Mouse (Mus musculus): ENCODE results near the gene Nub1.

- no peak for TF ChIP-seq CTCF (IDR thresholded peaks at IDR 0.05; ENCODE audit: low read depth)
- TF ChIP-seq EP300 (IDR thresholded peaks at IDR 0.05; ENCODE audit: low read depth), result no peak
These were observed 27.9 kb downstream of the Nub1 start for GRCm38 (mm10) chr5:24713199-24713598.

Data from liver, embryonic 14.5 days (tissue).